Mouse (Mus musculus): ENCODE data around the gene Gsc2. TPM values are rescaled to one million over a fixed set of nuclear protein-coding genes. Genes with fewer than 3 reads are reported as not detected.

The Gsc2 gene
- polyA plus RNA-seq, 1 experiment from 2014 or later: not detected

GRCm38 (mm10) chr16:17939255-17939751 is 24.4 kb upstream of the Gsc2 start:
- WGBS: 73% methylated on average over 9 of the region's 9 CpGs
- no peak for DNase-seq (ENCODE audit: low spot score)
- Histone ChIP-seq H3K36me3 (ENCODE audit: control insufficient read depth, insufficient read depth, low read length) (no peaks in the 10 kb centered on the region), H3K9ac (ENCODE audit: low read length) (no peak overlapping the region), H3K4me2 (ENCODE audit: low read depth, severe bottlenecking) (no peak overlapping the region), H3K9me3 (ENCODE audit: control insufficient read depth, low read length) (no peaks in the 10 kb centered on the region), H3K27me3 (ENCODE audit: control insufficient read depth, insufficient read depth, low read length) (no peaks in the 10 kb centered on the region), H3K4me3 (ENCODE audit: low read depth, low read length) (no peak overlapping the region), H3K4me1 (ENCODE audit: control insufficient read depth, insufficient read depth, low read length) (no peaks in the 10 kb centered on the region), H3K27ac (replicated peaks; ENCODE audit: low read depth, low read length) (no peak overlapping the region)
- no peak for ATAC-seq (ENCODE audit: insufficient number of reproducible peaks, low FRiP score, low TSS enrichment, low read depth)

- Histone ChIP-seq H3K4me1 (ENCODE audit: control insufficient read depth, insufficient read depth, low read length) (no peaks in the 10 kb centered on the region), H3K27ac (replicated peaks; ENCODE audit: low read depth, low read length) (no peak overlapping the region), H3K9me3 (ENCODE audit: control insufficient read depth, low read length) (no peaks in the 10 kb centered on the region), H3K9ac (ENCODE audit: low read length) (no peak overlapping the region), H3K4me2 (ENCODE audit: low read depth, severe bottlenecking) (no peak overlapping the region), H3K36me3 (ENCODE audit: control insufficient read depth, insufficient read depth, low read length) (no peaks in the 10 kb centered on the region), H3K4me3 (ENCODE audit: low read depth, low read length) (no peak overlapping the region), H3K27me3 (ENCODE audit: control insufficient read depth, insufficient read depth, low read length) (no peaks in the 10 kb centered on the region)
- peak; percentile 77 for DNase-seq (ENCODE audit: low spot score)
- 0 out of 2 replicates have a peak, but pooled peaks have one; percentile 54 for ATAC-seq (ENCODE audit: insufficient number of reproducible peaks, low FRiP score, low TSS enrichment, low read depth)
- WGBS: 13% methylated on average over 7 of the region's 7 CpGs
Observed at GRCm38 (mm10) chr16:17938821-17939220, 24.0 kb upstream of the Gsc2 start.

GRCm38 (mm10) chr16:17938187-17938586 is 23.3 kb upstream of the Gsc2 start:
- DNase-seq (ENCODE audit: low spot score): no peak
- H3K9me3 ChIP-seq (ENCODE audit: control insufficient read depth, low read length): no peaks in the 10 kb centered on the region
- H3K36me3 ChIP-seq (ENCODE audit: control insufficient read depth, insufficient read depth, low read length): no peaks in the 10 kb centered on the region
- no peak overlapping the region for H3K4me2 ChIP-seq (ENCODE audit: low read depth, severe bottlenecking)
- no peaks in the 10 kb centered on the region for H3K27me3 ChIP-seq (ENCODE audit: control insufficient read depth, insufficient read depth, low read length)
- H3K4me1 ChIP-seq (ENCODE audit: control insufficient read depth, insufficient read depth, low read length): no peaks in the 10 kb centered on the region
- H3K4me3 ChIP-seq (ENCODE audit: low read depth, low read length): no peak overlapping the region
- ATAC-seq (ENCODE audit: insufficient number of reproducible peaks, low FRiP score, low TSS enrichment, low read depth): no peak
- WGBS: 78% methylated on average over 7 of the region's 7 CpGs
- H3K9ac ChIP-seq (ENCODE audit: low read length): no peak overlapping the region
- H3K27ac ChIP-seq (replicated peaks; ENCODE audit: low read depth, low read length): no peak overlapping the region

GRCm38 (mm10) chr16:17936776-17937175 is 21.9 kb upstream of the Gsc2 start:
- ATAC-seq (ENCODE audit: insufficient number of reproducible peaks, low FRiP score, low TSS enrichment, low read depth) (no peak), DNase-seq (ENCODE audit: low spot score) (no peak)
- Histone ChIP-seq H3K4me1 (ENCODE audit: control insufficient read depth, insufficient read depth, low read length) (no peaks in the 10 kb centered on the region), H3K9ac (ENCODE audit: low read length) (no peak overlapping the region), H3K4me3 (ENCODE audit: low read depth, low read length) (no peak overlapping the region), H3K36me3 (ENCODE audit: control insufficient read depth, insufficient read depth, low read length) (no peaks in the 10 kb centered on the region), H3K27ac (replicated peaks; ENCODE audit: low read depth, low read length) (no peak overlapping the region), H3K4me2 (ENCODE audit: low read depth, severe bottlenecking) (no peak overlapping the region), H3K27me3 (ENCODE audit: control insufficient read depth, insufficient read depth, low read length) (no peaks in the 10 kb centered on the region), H3K9me3 (ENCODE audit: control insufficient read depth, low read length) (no peaks in the 10 kb centered on the region)
- WGBS: 80% methylated on average over 10 of the region's 10 CpGs

GRCm38 (mm10) chr16:17934445-17934910 is 19.6 kb upstream of the Gsc2 start:
- no peak for DNase-seq (ENCODE audit: low spot score)
- H3K27me3 ChIP-seq (ENCODE audit: control insufficient read depth, insufficient read depth, low read length): no peaks in the 10 kb centered on the region
- no peak overlapping the region for H3K9ac ChIP-seq (ENCODE audit: low read length)
- no peak overlapping the region for H3K4me3 ChIP-seq (ENCODE audit: low read depth, low read length)
- H3K9me3 ChIP-seq (ENCODE audit: control insufficient read depth, low read length): no peaks in the 10 kb centered on the region
- ATAC-seq (ENCODE audit: insufficient number of reproducible peaks, low FRiP score, low TSS enrichment, low read depth): no peak
- no peak overlapping the region for H3K4me2 ChIP-seq (ENCODE audit: low read depth, severe bottlenecking)
- WGBS: 65% methylated on average over 3 of the region's 3 CpGs
- H3K36me3 ChIP-seq (ENCODE audit: control insufficient read depth, insufficient read depth, low read length): no peaks in the 10 kb centered on the region
- no peaks in the 10 kb centered on the region for H3K4me1 ChIP-seq (ENCODE audit: control insufficient read depth, insufficient read depth, low read length)
- no peak overlapping the region for H3K27ac ChIP-seq (replicated peaks; ENCODE audit: low read depth, low read length)

- H3K9ac ChIP-seq (ENCODE audit: low read length): no peak overlapping the region
- DNase-seq (ENCODE audit: low spot score) (no peak), ATAC-seq (ENCODE audit: insufficient number of reproducible peaks, low FRiP score, low TSS enrichment, low read depth) (no peak)
- H3K9me3 ChIP-seq (ENCODE audit: control insufficient read depth, low read length): no peaks in the 10 kb centered on the region
- no peak overlapping the region for H3K4me2 ChIP-seq (ENCODE audit: low read depth, severe bottlenecking)
- no peaks in the 10 kb centered on the region for H3K4me1 ChIP-seq (ENCODE audit: control insufficient read depth, insufficient read depth, low read length)
- no peak overlapping the region for H3K27ac ChIP-seq (replicated peaks; ENCODE audit: low read depth, low read length)
- no peak overlapping the region for H3K4me3 ChIP-seq (ENCODE audit: low read depth, low read length)
- 72% methylated on average over 9 of the region's 9 CpGs for WGBS
- no peaks in the 10 kb centered on the region for H3K27me3 ChIP-seq (ENCODE audit: control insufficient read depth, insufficient read depth, low read length)
- H3K36me3 ChIP-seq (ENCODE audit: control insufficient read depth, insufficient read depth, low read length): no peaks in the 10 kb centered on the region
Observed at GRCm38 (mm10) chr16:17933594-17934444, 19.0 kb upstream of the Gsc2 start.

GRCm38 (mm10) chr16:17931906-17932460 is 17.1 kb upstream of the Gsc2 start:
- WGBS: 71% methylated on average over 5 of the region's 5 CpGs
- no peak overlapping the region for H3K4me2 ChIP-seq (ENCODE audit: low read depth, severe bottlenecking)
- H3K36me3 ChIP-seq (ENCODE audit: control insufficient read depth, insufficient read depth, low read length): no peaks in the 10 kb centered on the region
- no peak for ATAC-seq (ENCODE audit: insufficient number of reproducible peaks, low FRiP score, low TSS enrichment, low read depth)
- no peaks in the 10 kb centered on the region for H3K9me3 ChIP-seq (ENCODE audit: control insufficient read depth, low read length)
- H3K27ac ChIP-seq (replicated peaks; ENCODE audit: low read depth, low read length): no peak overlapping the region
- DNase-seq (ENCODE audit: low spot score): no peak
- no peak overlapping the region for H3K4me3 ChIP-seq (ENCODE audit: low read depth, low read length)
- no peak overlapping the region for H3K9ac ChIP-seq (ENCODE audit: low read length)
- H3K4me1 ChIP-seq (ENCODE audit: control insufficient read depth, insufficient read depth, low read length): peaks cover 4% of the 10 kb centered on the region
- no peaks in the 10 kb centered on the region for H3K27me3 ChIP-seq (ENCODE audit: control insufficient read depth, insufficient read depth, low read length)

- ATAC-seq (ENCODE audit: insufficient number of reproducible peaks, low FRiP score, low TSS enrichment, low read depth) (no peak), DNase-seq (ENCODE audit: low spot score) (no peak)
- Histone ChIP-seq H3K9ac (ENCODE audit: low read length) (no peak overlapping the region), H3K36me3 (ENCODE audit: control insufficient read depth, insufficient read depth, low read length) (peaks cover 2% of the 10 kb centered on the region; the same call in 1 of the 2 replicates), H3K4me3 (ENCODE audit: low read depth, low read length) (no peak overlapping the region), H3K9me3 (ENCODE audit: control insufficient read depth, low read length) (no peaks in the 10 kb centered on the region), H3K4me1 (ENCODE audit: control insufficient read depth, insufficient read depth, low read length) (peaks cover 7% of the 10 kb centered on the region), H3K27ac (replicated peaks; ENCODE audit: low read depth, low read length) (no peak overlapping the region), H3K4me2 (ENCODE audit: low read depth, severe bottlenecking) (no peak overlapping the region), H3K27me3 (ENCODE audit: control insufficient read depth, insufficient read depth, low read length) (no peaks in the 10 kb centered on the region)
- WGBS: 74% methylated on average over 2 of the region's 2 CpGs
Observed at GRCm38 (mm10) chr16:17929631-17930030, 14.8 kb upstream of the Gsc2 start.
